Mouse (Mus musculus) monocyte, adult 2 months (primary cell): Measurements from ENCODE around the gene Fbxo33.
A peak's percentile ranks its signal among the peaks of the same experiment; 100 is the strongest.
"Not testable (repeated sequence)": the region's sequence is repeated elsewhere in the genome, so short reads cannot be mapped to it uniquely, and the experiment has no call there.

Experiments
- DNase-seq, 2 experiments: peaks; one replicate each; pipeline ENCODE4 v3.0.0; 2022; ENCODE audit warnings: low spot score in 2 of 2, low read depth in 1 of 2

The Fbxo33 gene

GRCm38 (mm10) chr12:59219325-59220225 lies at the start of gene Fbxo33:
Gene Fbxo33, minus strand, starts transcription at chr12:59219725.
- DNase-seq: peak; percentile 86 to 96

- no peak for DNase-seq
Observed at GRCm38 (mm10) chr12:59265942-59266231, 46.4 kb upstream of the Fbxo33 start.

DNA sequence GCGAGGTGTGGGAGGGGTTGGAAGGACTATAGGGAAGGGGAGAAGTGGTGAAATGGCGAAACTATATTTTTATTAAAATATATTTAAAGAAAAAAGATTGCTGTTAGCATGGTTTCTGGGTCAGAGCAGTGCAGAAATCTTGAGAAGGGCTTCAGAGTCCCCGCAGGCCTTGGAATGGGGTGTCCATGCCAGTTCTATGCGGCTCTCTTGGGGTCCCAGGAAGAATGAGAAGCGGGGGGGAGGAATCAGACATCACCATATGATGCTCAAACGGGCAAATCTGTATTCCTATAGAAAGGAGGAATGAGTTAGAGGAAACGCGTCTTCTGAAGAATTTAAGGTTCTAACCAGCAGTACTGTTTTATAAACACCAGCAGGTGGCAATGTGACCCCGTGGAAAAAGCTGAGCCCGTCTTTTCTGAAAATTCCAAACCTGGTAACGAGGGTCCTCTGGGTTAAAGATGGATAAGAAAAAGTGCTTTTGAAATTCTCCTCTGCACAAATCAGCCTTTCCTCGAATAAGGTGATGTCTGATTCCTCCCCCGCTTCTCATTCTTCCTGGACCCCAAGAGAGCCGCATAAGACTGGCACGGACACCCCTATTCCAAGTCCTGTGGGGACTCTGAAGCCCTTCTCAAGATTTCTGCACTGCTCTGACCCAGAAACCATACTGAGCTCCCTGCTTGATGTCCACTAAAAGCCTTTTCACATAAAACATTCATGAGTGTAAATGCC lies 45.8 kb upstream of the Fbxo33 start:
- no peak for DNase-seq

DNA sequence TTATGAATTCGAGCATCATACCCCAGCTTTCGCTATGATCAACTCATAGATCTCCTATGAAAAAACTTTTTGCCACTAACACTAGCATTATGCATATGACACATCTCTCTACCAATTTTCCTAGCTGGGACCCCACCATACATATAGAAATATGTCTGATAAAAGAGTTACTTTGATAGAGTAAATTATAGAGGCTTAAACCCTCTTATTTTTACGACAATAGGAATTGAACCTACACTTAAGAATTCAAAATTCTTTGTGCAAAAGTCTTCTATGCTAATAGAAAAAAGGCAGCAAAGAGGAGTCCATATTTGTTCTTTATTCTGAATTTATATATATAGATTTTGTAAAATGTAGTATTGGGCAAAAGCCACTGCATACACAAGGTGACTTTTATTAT lies 43.3 kb upstream of the Fbxo33 start:
- DNase-seq: no peak

GRCm38 (mm10) chr12:59260798-59261197 lies 41.3 kb upstream of the Fbxo33 start:
- no peak for DNase-seq

- no peak for DNase-seq
Observed at GRCm38 (mm10) chr12:59260362-59260761, 40.8 kb upstream of the Fbxo33 start.

- no peak for DNase-seq
Observed at GRCm38 (mm10) chr12:59259015-59259414, 39.5 kb upstream of the Fbxo33 start.

GRCm38 (mm10) chr12:59250259-59250827 lies 30.8 kb upstream of the Fbxo33 start:
- no peak for DNase-seq

- DNase-seq: no peak
Observed at GRCm38 (mm10) chr12:59248969-59249368, 29.4 kb upstream of the Fbxo33 start.

DNA sequence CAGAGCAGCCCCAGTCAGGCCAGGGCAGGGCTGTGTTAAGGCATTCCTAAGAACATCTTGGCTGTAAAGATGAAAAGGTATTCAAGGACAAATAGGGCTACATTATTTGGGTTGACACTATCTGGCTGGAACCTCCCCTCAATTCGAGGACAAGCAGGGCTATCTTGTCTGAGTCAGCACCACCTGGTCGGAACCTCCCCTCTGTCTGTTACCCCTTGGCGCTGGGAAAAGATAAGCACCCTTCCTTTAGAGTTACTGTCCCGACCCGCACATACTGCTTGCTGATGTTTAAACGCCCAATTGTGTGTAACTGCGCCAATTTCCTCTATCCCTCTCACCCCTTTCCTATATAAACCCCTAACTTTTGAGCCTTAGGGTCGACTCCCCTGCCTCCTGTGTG lies 21.5 kb upstream of the Fbxo33 start:
- DNase-seq: not testable (repeated sequence)

- DNase-seq: no peak
Observed at GRCm38 (mm10) chr12:59238434-59238833, 18.9 kb upstream of the Fbxo33 start.

GRCm38 (mm10) chr12:59228401-59228800 lies 8.9 kb upstream of the Fbxo33 start:
- DNase-seq: no peak

GRCm38 (mm10) chr12:59218640-59219321 lies 744 bp downstream of the Fbxo33 start:
- DNase-seq: peak in 1 of 2 experiments; percentile 26

DNA sequence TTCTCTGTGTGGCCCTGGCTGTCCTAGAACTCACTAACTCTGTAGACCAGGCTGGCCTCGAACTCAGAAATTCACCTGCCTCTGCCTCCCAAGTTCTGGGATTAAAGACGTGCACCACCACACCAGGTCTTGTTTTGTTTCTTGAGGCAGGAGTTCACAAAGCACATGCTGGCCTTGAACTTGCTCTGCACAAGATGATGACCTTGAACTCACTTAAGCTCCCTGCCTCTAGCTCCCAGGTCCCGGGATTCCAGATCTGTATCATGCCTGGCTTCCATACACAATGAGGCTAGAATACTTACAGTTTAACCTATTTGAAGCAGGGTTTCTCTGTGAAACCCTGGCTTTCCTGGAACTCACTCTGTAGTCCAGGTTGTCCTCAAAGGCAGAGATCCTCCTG lies 2.2 kb downstream of the Fbxo33 start:
- no peak for DNase-seq

GRCm38 (mm10) chr12:59216676-59217266 lies 2.8 kb downstream of the Fbxo33 start:
- DNase-seq: no peak

DNA sequence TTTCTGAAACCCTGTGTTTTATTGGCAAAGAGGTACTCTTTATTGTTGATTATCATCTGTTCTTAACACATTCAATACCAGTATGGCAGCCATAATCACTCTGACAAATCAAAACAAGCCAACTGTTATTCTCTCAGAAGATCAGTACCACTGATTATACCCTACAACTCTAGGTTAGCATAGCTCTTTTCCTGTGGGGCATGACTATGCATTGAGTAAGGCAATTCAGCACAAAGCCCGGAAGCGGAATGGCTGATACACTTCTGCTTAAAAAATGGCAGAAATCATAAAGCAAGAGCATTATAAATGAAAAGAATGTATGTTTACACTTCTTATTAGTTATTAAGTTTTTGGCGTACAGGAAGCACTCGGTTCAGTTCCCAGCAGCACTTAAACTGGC lies 3.3 kb downstream of the Fbxo33 start:
- DNase-seq: no peak

DNA sequence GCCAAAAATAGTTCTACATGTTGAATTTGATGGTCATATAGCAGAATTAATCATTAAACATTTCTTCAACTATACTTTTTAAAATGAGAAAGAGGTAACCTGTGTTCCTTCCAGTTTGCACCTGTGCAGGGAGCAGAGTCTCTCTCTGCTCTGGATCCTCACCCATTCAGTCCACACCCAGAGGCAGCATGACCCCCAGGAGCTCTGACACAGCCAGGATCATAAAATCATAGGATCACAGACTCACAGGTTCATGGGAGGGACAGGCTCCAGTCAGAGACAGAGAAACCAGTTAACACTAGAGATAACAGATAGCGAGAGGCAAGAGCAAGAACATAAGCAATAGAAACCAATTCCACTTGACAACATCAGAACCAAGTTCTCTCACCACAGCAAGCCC lies 11.7 kb downstream of the Fbxo33 start:
- DNase-seq: no peak

DNA sequence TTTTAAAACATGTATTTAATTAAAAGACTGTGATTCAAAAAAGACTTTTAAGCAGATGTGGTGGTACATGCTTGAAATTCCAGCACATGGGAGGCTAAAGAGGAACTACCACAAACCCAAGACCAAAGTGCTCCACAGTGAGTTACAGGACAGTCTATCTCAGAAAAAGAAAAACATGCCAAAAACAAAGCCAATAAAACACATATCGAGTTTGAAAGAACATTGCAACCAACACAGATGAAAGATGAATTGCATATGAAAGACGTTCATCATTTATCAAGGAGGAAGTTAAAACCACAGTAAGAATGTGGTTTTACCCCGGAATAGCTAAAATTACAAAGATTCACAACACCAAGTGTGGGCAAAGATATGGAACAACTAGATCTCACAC lies 12.5 kb downstream of the Fbxo33 start:
- DNase-seq: no peak

GRCm38 (mm10) chr12:59206208-59206999 lies 13.1 kb downstream of the Fbxo33 start:
- no peak for DNase-seq

GRCm38 (mm10) chr12:59205571-59205970 lies 14.0 kb downstream of the Fbxo33 start:
- DNase-seq: no peak
